Mouse (Mus musculus): ENCODE measurements around the gene Gm10073.
"Not testable (repeated sequence)": the region's sequence is repeated elsewhere in the genome, so short reads cannot be mapped to it uniquely, and the experiment has no call there.

DNA sequence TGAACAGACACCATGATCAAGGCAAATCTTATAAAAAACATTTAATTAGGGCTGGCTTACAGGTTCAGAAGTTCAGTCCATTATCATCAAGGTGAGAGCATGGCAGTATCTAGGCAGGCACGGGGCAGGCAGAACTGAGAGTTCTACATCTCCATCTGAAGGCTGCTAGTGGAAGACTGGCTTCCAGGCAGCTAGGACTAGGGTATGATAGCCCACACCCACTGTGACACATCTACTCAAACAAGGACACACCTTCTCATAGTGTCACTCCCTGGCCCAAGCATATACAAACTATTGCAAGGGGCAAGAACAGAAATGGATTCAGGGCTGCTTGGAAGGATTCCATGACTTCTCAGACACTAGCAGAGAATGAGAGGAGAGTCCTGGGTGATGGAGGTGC, 1.1 kb downstream of the Gm10073 start:
- not testable (repeated sequence) for TF ChIP-seq POLR2A (IDR thresholded peaks at IDR 0.05; ENCODE audit: control insufficient read depth, low read depth, low read length); CTCF (IDR thresholded peaks at IDR 0.05; ENCODE audit: control insufficient read depth, insufficient read depth, insufficient replicate concordance, low read depth, low read length)

Data from testis, adult 2 months (tissue).